Mouse (Mus musculus): Measurements from ENCODE around the gene Mxd4.

Gene Mxd4

GRCm38 (mm10) chr5:34187601-34188316 is at the start of gene Mxd4:
TSS of gene Mxd4 (minus strand) at chr5:34187720.
- peak; percentile 100 for DNase-seq (ENCODE audit: low spot score in 2 of 2)

- no peak for DNase-seq (ENCODE audit: low spot score in 2 of 2)
Measured at GRCm38 (mm10) chr5:34235898-34236420, 48.4 kb upstream of the Mxd4 start.

GRCm38 (mm10) chr5:34235056-34235455 is 47.5 kb upstream of the Mxd4 start:
- no peak for DNase-seq (ENCODE audit: low spot score in 2 of 2)

GRCm38 (mm10) chr5:34233221-34233515 is 45.6 kb upstream of the Mxd4 start:
- DNase-seq (ENCODE audit: low spot score in 2 of 2) = no peak

GRCm38 (mm10) chr5:34232481-34233220 is 45.1 kb upstream of the Mxd4 start:
- DNase-seq (ENCODE audit: low spot score in 2 of 2) = no peak

- DNase-seq (ENCODE audit: low spot score in 2 of 2) = no peak
Measured at GRCm38 (mm10) chr5:34231901-34232300, 44.4 kb upstream of the Mxd4 start.

GRCm38 (mm10) chr5:34230599-34231485 is 43.3 kb upstream of the Mxd4 start:
- no peak for DNase-seq (ENCODE audit: low spot score in 2 of 2)

- DNase-seq (ENCODE audit: low spot score in 2 of 2) = no peak
Measured at GRCm38 (mm10) chr5:34229503-34229902, 42.0 kb upstream of the Mxd4 start.

GRCm38 (mm10) chr5:34225516-34225915 is 38.0 kb upstream of the Mxd4 start:
- DNase-seq (ENCODE audit: low spot score in 2 of 2) = no peak

GRCm38 (mm10) chr5:34224515-34224914 is 37.0 kb upstream of the Mxd4 start:
- no peak for DNase-seq (ENCODE audit: low spot score in 2 of 2)

- no peak for DNase-seq (ENCODE audit: low spot score in 2 of 2)
Measured at GRCm38 (mm10) chr5:34220001-34220400, 32.5 kb upstream of the Mxd4 start.

- DNase-seq (ENCODE audit: low spot score in 2 of 2) = no peak
Measured at GRCm38 (mm10) chr5:34218672-34219071, 31.2 kb upstream of the Mxd4 start.

- no peak for DNase-seq (ENCODE audit: low spot score in 2 of 2)
Measured at GRCm38 (mm10) chr5:34217756-34218155, 30.2 kb upstream of the Mxd4 start.

GRCm38 (mm10) chr5:34216025-34216424 is 28.5 kb upstream of the Mxd4 start:
- no peak for DNase-seq (ENCODE audit: low spot score in 2 of 2)

GRCm38 (mm10) chr5:34213659-34214058 is 26.1 kb upstream of the Mxd4 start:
- no peak for DNase-seq (ENCODE audit: low spot score in 2 of 2)

- peak; percentile 71 to 77 for DNase-seq (ENCODE audit: low spot score in 2 of 2)
Measured at GRCm38 (mm10) chr5:34210279-34210678, 22.8 kb upstream of the Mxd4 start.

- DNase-seq (ENCODE audit: low spot score in 2 of 2) = no peak
Measured at GRCm38 (mm10) chr5:34207503-34207902, 20.0 kb upstream of the Mxd4 start.

- no peak for DNase-seq (ENCODE audit: low spot score in 2 of 2)
Measured at GRCm38 (mm10) chr5:34205788-34206187, 18.3 kb upstream of the Mxd4 start.

GRCm38 (mm10) chr5:34204911-34205310 is 17.4 kb upstream of the Mxd4 start:
- no peak for DNase-seq (ENCODE audit: low spot score in 2 of 2)

- DNase-seq (ENCODE audit: low spot score in 2 of 2) = no peak
Measured at GRCm38 (mm10) chr5:34202006-34202405, 14.5 kb upstream of the Mxd4 start.

- no peak for DNase-seq (ENCODE audit: low spot score in 2 of 2)
Measured at GRCm38 (mm10) chr5:34201396-34201795, 13.9 kb upstream of the Mxd4 start.

GRCm38 (mm10) chr5:34198615-34199014 is 11.1 kb upstream of the Mxd4 start:
- no peak for DNase-seq (ENCODE audit: low spot score in 2 of 2)
